Mouse (Mus musculus): ENCODE results near the gene Shank3. TPM values are rescaled to one million over a fixed set of nuclear protein-coding genes. Genes with fewer than 3 reads are reported as not detected.

The Shank3 gene
- polyA plus RNA-seq, 1 experiment = 8.2 TPM

GRCm38 (mm10) chr15:89592548-89592947, 93.1 kb downstream of the Shank3 start:
- H3K4me3 ChIP-seq (ENCODE audit: control insufficient read depth, insufficient read depth, low read length) = no peak overlapping the region
- no peak for TF ChIP-seq POLR2A (IDR thresholded peaks at IDR 0.05; ENCODE audit: control insufficient read depth, extremely low read depth, insufficient read depth, low read length, poor library complexity)
- no peak for TF ChIP-seq CTCF (IDR thresholded peaks at IDR 0.05; ENCODE audit: borderline replicate concordance, control insufficient read depth, extremely low read depth, insufficient read depth, low read length, poor library complexity)
- no peak for DNase-seq
- H3K27ac ChIP-seq (ENCODE audit: control insufficient read depth, insufficient read depth, low read length) = no peak overlapping the region
- no peaks in the 10 kb centered on the region for H3K36me3 ChIP-seq (ENCODE audit: control insufficient read depth, insufficient read depth, low read length)
- WGBS = 72% methylated on average over 4 of the region's 4 CpGs
- no peaks in the 10 kb centered on the region for H3K27me3 ChIP-seq (ENCODE audit: control insufficient read depth, insufficient read depth, low read length)
- peaks cover 9% of the 10 kb centered on the region for H3K4me1 ChIP-seq (replicated peaks; ENCODE audit: control insufficient read depth, insufficient read depth, low read length)

- no peaks in the 10 kb centered on the region for H3K27me3 ChIP-seq (ENCODE audit: control insufficient read depth, insufficient read depth, low read length)
- 74% methylated on average over 12 of the region's 12 CpGs for WGBS
- TF ChIP-seq CTCF (IDR thresholded peaks at IDR 0.05; ENCODE audit: borderline replicate concordance, control insufficient read depth, extremely low read depth, insufficient read depth, low read length, poor library complexity) (no peak), POLR2A (IDR thresholded peaks at IDR 0.05; ENCODE audit: control insufficient read depth, extremely low read depth, insufficient read depth, low read length, poor library complexity) (no peak)
- no peak for DNase-seq
- no peaks in the 10 kb centered on the region for H3K36me3 ChIP-seq (ENCODE audit: control insufficient read depth, insufficient read depth, low read length)
- H3K4me1 ChIP-seq (replicated peaks; ENCODE audit: control insufficient read depth, insufficient read depth, low read length) = peaks cover 12% of the 10 kb centered on the region
- no peak overlapping the region for H3K4me3 ChIP-seq (ENCODE audit: control insufficient read depth, insufficient read depth, low read length)
- H3K27ac ChIP-seq (ENCODE audit: control insufficient read depth, insufficient read depth, low read length) = no peak overlapping the region
Observed at GRCm38 (mm10) chr15:89605822-89606570, 106.6 kb downstream of the Shank3 start.

GRCm38 (mm10) chr15:89607480-89607879, 108.1 kb downstream of the Shank3 start:
- TF ChIP-seq POLR2A (IDR thresholded peaks at IDR 0.05; ENCODE audit: control insufficient read depth, extremely low read depth, insufficient read depth, low read length, poor library complexity) = no peak
- no peak for TF ChIP-seq CTCF (IDR thresholded peaks at IDR 0.05; ENCODE audit: borderline replicate concordance, control insufficient read depth, extremely low read depth, insufficient read depth, low read length, poor library complexity)
- H3K27ac ChIP-seq (ENCODE audit: control insufficient read depth, insufficient read depth, low read length) = peak overlapping the region; percentile 42; the same call in 1 of the 2 replicates
- peak overlapping the region; percentile 69 for H3K4me3 ChIP-seq (ENCODE audit: control insufficient read depth, insufficient read depth, low read length)
- no peaks in the 10 kb centered on the region for H3K36me3 ChIP-seq (ENCODE audit: control insufficient read depth, insufficient read depth, low read length)
- peaks cover 12% of the 10 kb centered on the region for H3K4me1 ChIP-seq (replicated peaks; ENCODE audit: control insufficient read depth, insufficient read depth, low read length)
- 24% methylated on average over 8 of the region's 8 CpGs for WGBS
- DNase-seq = no peak
- no peaks in the 10 kb centered on the region for H3K27me3 ChIP-seq (ENCODE audit: control insufficient read depth, insufficient read depth, low read length)

GRCm38 (mm10) chr15:89607888-89608287, 108.5 kb downstream of the Shank3 start:
- 5% methylated on average over 9 of the region's 9 CpGs for WGBS
- Histone ChIP-seq H3K4me3 (ENCODE audit: control insufficient read depth, insufficient read depth, low read length) (peak overlapping the region; percentile 69), H3K27ac (ENCODE audit: control insufficient read depth, insufficient read depth, low read length) (peak overlapping the region; percentile 42; the same call in 1 of the 2 replicates), H3K27me3 (ENCODE audit: control insufficient read depth, insufficient read depth, low read length) (no peaks in the 10 kb centered on the region), H3K4me1 (replicated peaks; ENCODE audit: control insufficient read depth, insufficient read depth, low read length) (peaks cover 12% of the 10 kb centered on the region), H3K36me3 (ENCODE audit: control insufficient read depth, insufficient read depth, low read length) (no peaks in the 10 kb centered on the region)
- TF ChIP-seq CTCF (IDR thresholded peaks at IDR 0.05; ENCODE audit: borderline replicate concordance, control insufficient read depth, extremely low read depth, insufficient read depth, low read length, poor library complexity) (no peak), POLR2A (IDR thresholded peaks at IDR 0.05; ENCODE audit: control insufficient read depth, extremely low read depth, insufficient read depth, low read length, poor library complexity) (no peak)
- no peak for DNase-seq

Other genes with a start within 250 kb of the Shank3 start
- 899 TPM in 2 replicates for gene Sbf1, start 184.3 kb upstream of the Shank3 start, polyA plus RNA-seq (2012; rRNA removed)
- gene Adm2, start 176.9 kb upstream of the Shank3 start, polyA plus RNA-seq (2012; rRNA removed) = 4.4 and 5.3 TPM in 2 replicates
- 0.82 and 2.7 TPM in 2 replicates for gene Miox, start 165.2 kb upstream of the Shank3 start, polyA plus RNA-seq (2012; rRNA removed)
- gene Lmf2, start 144.0 kb upstream of the Shank3 start, polyA plus RNA-seq (2012; rRNA removed) = 129 and 146 TPM in 2 replicates
- 351 and 370 TPM in 2 replicates for gene Ncaph2, start 143.9 kb upstream of the Shank3 start, polyA plus RNA-seq (2012; rRNA removed)
- gene Sco2, start 125.8 kb upstream of the Shank3 start, polyA plus RNA-seq (2012; rRNA removed) = 37.4 and 43.3 TPM in 2 replicates
- 5.9 and 7.8 TPM in 2 replicates for gene Tymp, start 122.6 kb upstream of the Shank3 start, polyA plus RNA-seq (2012; rRNA removed)
- gene Odf3b, start 120.3 kb upstream of the Shank3 start, polyA plus RNA-seq (2012; rRNA removed) = 21.1 and 21.9 TPM in 2 replicates
- gene Klhdc7b, start 114.7 kb upstream of the Shank3 start, polyA plus RNA-seq (2012; rRNA removed) = 0.08 and 0.13 TPM in 2 replicates
- not detected in 2 replicates for gene Syce3, start 89.1 kb upstream of the Shank3 start, polyA plus RNA-seq (2012; rRNA removed)
- 47.0 and 76.6 TPM in 2 replicates for gene Cpt1b, start 73.8 kb upstream of the Shank3 start, polyA plus RNA-seq (2012; rRNA removed)
- gene C730034F03Rik, start 70.0 kb upstream of the Shank3 start, polyA plus RNA-seq (2012; rRNA removed) = 1.8 and 2.2 TPM in 2 replicates
- 3.2 TPM in 2 replicates for gene Gm44502, start 69.9 kb upstream of the Shank3 start, polyA plus RNA-seq (2012; rRNA removed)
- 92.0 and 99.8 TPM in 2 replicates for gene Chkb, start 69.7 kb upstream of the Shank3 start, polyA plus RNA-seq (2012; rRNA removed)
- gene Mapk8ip2, start 45.7 kb upstream of the Shank3 start, polyA plus RNA-seq (2012; rRNA removed) = 0.11 and 0.13 TPM in 2 replicates
- gene Arsa, start 22.2 kb upstream of the Shank3 start, polyA plus RNA-seq (2012; rRNA removed) = 37.9 and 43.0 TPM in 2 replicates
- 0.15 and 0.16 TPM in 2 replicates for gene Acr, start 68.7 kb downstream of the Shank3 start, polyA plus RNA-seq (2012; rRNA removed)
- gene Rabl2, start 92.3 kb downstream of the Shank3 start, polyA plus RNA-seq (2012; rRNA removed) = 9.6 and 10.2 TPM in 2 replicates